Mouse (Mus musculus) thymus, adult 2 months (tissue): ENCODE measurements around the gene Prss30.

Source experiments
- CTCF ChIP-seq: fragments of 200-500 bp; IDR thresholded peaks from 2 replicates; pipeline ENCODE4 v1.5.1; 2012; ENCODE audit warnings: mild to moderate bottlenecking, control low read depth, low read length, moderate library complexity, borderline replicate concordance; ENCODE audit not compliant: control insufficient read depth, poor library complexity, insufficient read depth; ENCODE audit errors: extremely low read depth
- POLR2A ChIP-seq: fragments of 200-500 bp; IDR thresholded peaks from 2 replicates; pipeline ENCODE4 v1.6.1; 2012; ENCODE audit warnings: mild to moderate bottlenecking, low read length, control low read depth, moderate library complexity; ENCODE audit not compliant: control insufficient read depth, poor library complexity, insufficient read depth; ENCODE audit errors: extremely low read depth

GRCm38 (mm10) chr17:23976665-23977064, 3.7 kb downstream of the Prss30 start:
- TF ChIP-seq POLR2A: no peak
- TF ChIP-seq CTCF: no peak
